Mouse (Mus musculus): Measurements from ENCODE around the gene Slc35f4. TPM values are rescaled to one million over a fixed set of nuclear protein-coding genes. Genes with fewer than 3 reads are reported as not detected.

The Slc35f4 gene
- 1 to 10 TPM in 1 of 2 experiments, not detected in 1; 1.3 TPM for polyA plus RNA-seq (2017; shearing (Covaris generic))

GRCm38 (mm10) chr14:49525931-49526291 lies at the start of gene Slc35f4:
TSS of gene Slc35f4 (minus strand) at chr14:49526046.

